Mouse (Mus musculus): Measurements from ENCODE around the gene Rpa3. TPM values are rescaled to one million over a fixed set of nuclear protein-coding genes. Genes with fewer than 3 reads are reported as not detected.
A peak's percentile ranks its signal among the peaks of the same experiment; 100 is the strongest.

The Rpa3 gene
- polyA plus RNA-seq, 1 experiment from 2014 or later = 71.1 TPM

DNA sequence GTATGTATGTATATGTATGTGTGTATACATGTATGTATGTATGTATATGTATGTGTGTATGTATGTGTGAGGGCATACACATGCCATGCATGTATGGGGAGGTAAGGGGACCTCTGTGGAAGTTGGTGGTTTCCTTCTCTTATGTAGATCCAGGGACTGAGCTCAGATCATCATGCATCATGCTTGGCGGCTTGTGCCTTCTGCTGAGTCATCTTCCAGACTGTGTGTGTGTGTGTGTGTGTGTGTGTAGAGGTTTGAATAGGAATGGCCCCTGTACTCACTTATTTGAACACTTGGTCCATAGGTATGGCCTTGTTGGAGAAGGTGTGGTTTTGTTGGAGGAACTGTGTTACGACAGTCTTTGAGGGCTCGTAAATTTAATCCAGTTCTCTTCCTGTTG, 27.2 kb upstream of the Rpa3 start:
- Histone ChIP-seq H3K36me3 (replicated peaks; ENCODE audit: insufficient read depth, low read length) (no peaks in the 10 kb centered on the region), H3K9me3 (ENCODE audit: low read length) (no peaks in the 10 kb centered on the region), H3K27me3 (ENCODE audit: insufficient read depth, low read length) (no peaks in the 10 kb centered on the region), H3K4me3 (ENCODE audit: low read depth, low read length) (no peak overlapping the region), H3K4me2 (ENCODE audit: low read depth, low read length) (no peak overlapping the region), H3K9ac (replicated peaks) (no peak overlapping the region), H3K27ac (ENCODE audit: low read depth) (no peak overlapping the region), H3K4me1 (ENCODE audit: insufficient read depth) (no peaks in the 10 kb centered on the region)
- ATAC-seq = no peak
- TF ChIP-seq EP300 (IDR thresholded peaks at IDR 0.05; ENCODE audit: low read depth) = no peak
- TF ChIP-seq CTCF (IDR thresholded peaks at IDR 0.05; ENCODE audit: low read depth) = no peak
- 90% methylated on average over 3 of the region's 3 CpGs for WGBS (ENCODE audit: insufficient replicate concordance)
- DNase-seq = no peak

DNA sequence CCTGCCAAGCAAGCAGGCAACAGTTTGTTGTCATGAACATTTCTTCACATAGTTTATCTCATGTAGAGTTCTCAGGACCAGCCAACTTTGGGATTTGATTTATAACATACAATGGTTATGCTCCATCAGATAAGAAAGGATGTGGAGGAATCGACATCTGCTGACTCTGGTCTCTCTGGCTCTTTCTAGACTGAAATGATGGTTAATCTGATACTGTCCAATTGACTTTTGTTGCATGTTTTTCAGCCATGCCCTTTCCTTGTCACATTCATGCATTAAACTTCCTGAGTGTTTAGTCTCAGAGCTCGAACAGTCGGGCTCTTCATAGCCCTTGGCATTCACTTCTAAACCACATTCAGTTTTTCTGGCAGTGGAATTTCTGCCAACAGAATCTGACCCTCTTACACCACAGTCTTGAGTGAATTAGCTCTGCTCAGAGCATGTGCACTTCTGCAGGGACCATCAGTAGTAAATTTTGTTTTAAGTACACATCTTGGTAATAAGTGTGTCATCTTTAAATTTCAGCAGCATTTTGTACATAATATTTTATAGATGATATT, 26.5 kb upstream of the Rpa3 start:
- no peak overlapping the region for H3K27ac ChIP-seq (ENCODE audit: low read depth)
- 68% methylated on average over 3 of the region's 3 CpGs for WGBS (ENCODE audit: insufficient replicate concordance)
- H3K4me3 ChIP-seq (ENCODE audit: low read depth, low read length) = no peak overlapping the region
- no peaks in the 10 kb centered on the region for H3K36me3 ChIP-seq (replicated peaks; ENCODE audit: insufficient read depth, low read length)
- no peak for TF ChIP-seq EP300 (IDR thresholded peaks at IDR 0.05; ENCODE audit: low read depth)
- TF ChIP-seq CTCF (IDR thresholded peaks at IDR 0.05; ENCODE audit: low read depth) = no peak
- no peak overlapping the region for H3K4me2 ChIP-seq (ENCODE audit: low read depth, low read length)
- DNase-seq (no peak), ATAC-seq (no peak)
- no peaks in the 10 kb centered on the region for H3K9me3 ChIP-seq (ENCODE audit: low read length)
- no peaks in the 10 kb centered on the region for H3K27me3 ChIP-seq (ENCODE audit: insufficient read depth, low read length)
- no peaks in the 10 kb centered on the region for H3K4me1 ChIP-seq (ENCODE audit: insufficient read depth)
- no peak overlapping the region for H3K9ac ChIP-seq (replicated peaks)

DNA sequence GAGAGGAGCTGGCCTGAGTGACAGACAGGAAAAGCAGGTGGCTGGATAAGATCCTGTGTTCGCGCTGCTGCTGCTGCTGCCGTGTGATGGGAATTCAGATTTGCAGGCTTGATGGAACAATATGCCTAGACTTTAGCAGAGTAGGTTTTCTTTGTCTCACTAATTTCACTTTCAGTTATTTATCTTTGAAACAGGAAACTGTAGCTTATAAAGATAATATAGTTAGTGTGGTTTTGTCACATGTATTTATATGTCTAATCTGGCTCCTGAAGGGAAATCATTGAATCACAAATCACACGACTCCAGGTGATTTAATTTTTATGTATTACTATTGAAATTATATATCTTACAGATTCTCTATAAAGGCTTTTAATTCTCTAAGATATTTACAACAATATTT, 24.3 kb upstream of the Rpa3 start:
- Histone ChIP-seq H3K27me3 (ENCODE audit: insufficient read depth, low read length) (no peaks in the 10 kb centered on the region), H3K4me1 (ENCODE audit: insufficient read depth) (no peaks in the 10 kb centered on the region), H3K4me2 (ENCODE audit: low read depth, low read length) (no peak overlapping the region), H3K9me3 (ENCODE audit: low read length) (no peaks in the 10 kb centered on the region), H3K9ac (replicated peaks) (no peak overlapping the region), H3K36me3 (replicated peaks; ENCODE audit: insufficient read depth, low read length) (peaks cover 3% of the 10 kb centered on the region; the same call in 1 of the 2 replicates), H3K27ac (ENCODE audit: low read depth) (no peak overlapping the region), H3K4me3 (ENCODE audit: low read depth, low read length) (no peak overlapping the region)
- no peak for ATAC-seq
- TF ChIP-seq EP300 (IDR thresholded peaks at IDR 0.05; ENCODE audit: low read depth) (no peak), CTCF (IDR thresholded peaks at IDR 0.05; ENCODE audit: low read depth) (no peak)
- 55% methylated on average over 4 of the region's 4 CpGs for WGBS (ENCODE audit: insufficient replicate concordance)
- no peak for DNase-seq

DNA sequence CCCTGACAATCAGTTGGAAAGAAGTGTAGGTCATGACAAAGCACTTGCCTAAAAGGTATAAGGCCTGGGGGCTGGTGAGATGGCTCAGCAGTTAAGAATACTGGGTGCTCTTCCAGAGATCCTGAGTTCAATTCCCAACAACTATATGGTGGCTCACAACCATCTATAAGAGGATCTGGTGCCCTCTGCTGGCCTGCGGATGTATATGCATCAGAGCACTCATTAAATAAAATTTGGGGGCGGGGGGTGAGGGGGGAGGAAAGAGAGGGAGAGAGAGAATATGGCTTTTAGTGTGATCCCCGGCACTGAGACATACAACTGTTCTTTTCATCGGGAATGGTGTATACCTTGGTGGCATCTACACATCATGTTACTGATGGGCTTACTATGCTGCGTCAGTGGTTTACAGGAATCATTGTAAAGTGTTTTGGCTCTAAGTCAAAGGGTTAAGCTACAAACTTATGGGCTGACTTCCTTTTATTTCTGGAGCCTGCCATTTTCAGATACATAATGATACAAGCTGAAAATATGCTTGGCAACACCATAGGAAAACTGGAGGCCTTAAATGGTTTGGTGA, 19.5 kb upstream of the Rpa3 start:
- H3K4me1 ChIP-seq (ENCODE audit: insufficient read depth) = no peaks in the 10 kb centered on the region
- peak; percentile 59 for DNase-seq
- WGBS (ENCODE audit: insufficient replicate concordance) = 74% methylated on average over 5 of the region's 5 CpGs
- no peak overlapping the region for H3K27ac ChIP-seq (ENCODE audit: low read depth)
- no peaks in the 10 kb centered on the region for H3K27me3 ChIP-seq (ENCODE audit: insufficient read depth, low read length)
- H3K4me2 ChIP-seq (ENCODE audit: low read depth, low read length) = no peak overlapping the region
- H3K9ac ChIP-seq (replicated peaks) = no peak overlapping the region
- no peaks in the 10 kb centered on the region for H3K9me3 ChIP-seq (ENCODE audit: low read length)
- no peak overlapping the region for H3K4me3 ChIP-seq (ENCODE audit: low read depth, low read length)
- ATAC-seq = no peak
- peaks cover 5% of the 10 kb centered on the region; the same call in 1 of the 2 replicates for H3K36me3 ChIP-seq (replicated peaks; ENCODE audit: insufficient read depth, low read length)
- TF ChIP-seq CTCF (IDR thresholded peaks at IDR 0.05; ENCODE audit: low read depth) (peak; percentile 63), EP300 (IDR thresholded peaks at IDR 0.05; ENCODE audit: low read depth) (no peak)

DNA sequence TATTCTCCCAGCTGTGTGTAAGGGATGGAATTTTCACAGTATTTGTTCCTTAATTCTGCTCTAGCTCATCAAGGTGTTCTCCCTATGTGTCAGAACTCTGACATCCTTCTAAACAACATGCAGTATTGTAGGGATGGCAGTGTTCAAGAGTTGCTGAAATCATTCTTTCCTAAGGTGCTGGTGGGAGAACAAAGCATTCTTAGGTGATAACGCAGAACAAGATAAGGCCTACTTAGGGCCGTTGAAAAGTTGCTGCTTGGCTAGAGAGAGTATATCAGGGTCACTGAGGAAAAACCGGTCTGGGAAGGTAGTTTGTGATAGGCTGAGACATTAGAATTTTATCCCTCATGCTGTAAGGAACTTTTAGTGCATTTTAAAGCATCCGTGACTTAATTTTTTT, 17.5 kb upstream of the Rpa3 start:
- Histone ChIP-seq H3K4me1 (ENCODE audit: insufficient read depth) (no peaks in the 10 kb centered on the region), H3K4me2 (ENCODE audit: low read depth, low read length) (no peak overlapping the region), H3K9me3 (ENCODE audit: low read length) (no peaks in the 10 kb centered on the region), H3K9ac (replicated peaks) (no peak overlapping the region), H3K27ac (ENCODE audit: low read depth) (no peak overlapping the region), H3K36me3 (replicated peaks; ENCODE audit: insufficient read depth, low read length) (peaks cover 5% of the 10 kb centered on the region; the same call in 1 of the 2 replicates), H3K27me3 (ENCODE audit: insufficient read depth, low read length) (no peaks in the 10 kb centered on the region), H3K4me3 (ENCODE audit: low read depth, low read length) (no peak overlapping the region)
- TF ChIP-seq CTCF (IDR thresholded peaks at IDR 0.05; ENCODE audit: low read depth) = no peak
- no peak for TF ChIP-seq EP300 (IDR thresholded peaks at IDR 0.05; ENCODE audit: low read depth)
- DNase-seq = no peak
- no peak for ATAC-seq
- WGBS (ENCODE audit: insufficient replicate concordance) = 52% methylated on average over 4 of the region's 4 CpGs

DNA sequence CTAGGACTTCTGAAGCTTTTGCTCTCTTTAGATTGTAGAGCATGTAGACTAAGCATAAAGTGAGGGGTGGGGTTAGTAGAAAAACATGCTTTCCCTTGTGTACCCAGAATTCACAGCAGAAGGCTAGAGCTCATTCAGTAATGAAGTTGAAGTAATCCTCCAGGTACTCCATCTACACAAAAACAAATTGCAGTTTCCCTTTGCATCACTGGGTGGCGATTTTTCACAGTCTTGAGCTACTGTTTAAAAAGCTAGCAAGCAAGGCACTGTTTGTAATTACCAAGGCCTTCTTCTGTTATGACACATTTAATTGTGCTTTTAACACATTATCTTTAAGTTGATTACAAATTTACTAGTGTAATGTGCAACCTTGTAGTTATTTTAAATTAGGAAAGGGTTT, 16.1 kb upstream of the Rpa3 start:
- no peak overlapping the region for H3K4me3 ChIP-seq (ENCODE audit: low read depth, low read length)
- ATAC-seq (peak; percentile 56; the same call in 1 of the 2 replicates), DNase-seq (peak; percentile 42)
- H3K27ac ChIP-seq (ENCODE audit: low read depth) = 0 out of 2 replicates have a peak overlapping the region, but pooled peaks have one; percentile 12
- H3K4me1 ChIP-seq (ENCODE audit: insufficient read depth) = no peaks in the 10 kb centered on the region
- TF ChIP-seq CTCF (IDR thresholded peaks at IDR 0.05; ENCODE audit: low read depth) (peak; percentile 63), EP300 (IDR thresholded peaks at IDR 0.05; ENCODE audit: low read depth) (no peak)
- H3K4me2 ChIP-seq (ENCODE audit: low read depth, low read length) = no peak overlapping the region
- H3K9me3 ChIP-seq (ENCODE audit: low read length) = no peaks in the 10 kb centered on the region
- peaks cover 8% of the 10 kb centered on the region; the same call in 1 of the 2 replicates for H3K36me3 ChIP-seq (replicated peaks; ENCODE audit: insufficient read depth, low read length)
- H3K27me3 ChIP-seq (ENCODE audit: insufficient read depth, low read length) = no peaks in the 10 kb centered on the region
- 12% methylated on average over 1 of the region's 1 CpGs for WGBS (ENCODE audit: insufficient replicate concordance)
- no peak overlapping the region for H3K9ac ChIP-seq (replicated peaks)

All from liver, postnatal 0 days (tissue).